Mouse (Mus musculus) effector memory CD4-positive, alpha-beta T cell, adult 5 months (primary cell): ENCODE data around the gene Gm2007. TPM values are rescaled to one million over a fixed set of nuclear protein-coding genes. Genes with fewer than 3 reads are reported as not detected.

Experiments used
- polyA plus RNA-seq: library from polyadenylated mRNA; unstranded; fragments of 100-300 nt; shearing (Covaris generic); gene quantifications from one replicate; pipeline ENCODE4 v1.2.1, GENCODE M21; 2017

Gene Gm2007
- 4.4 TPM for polyA plus RNA-seq

GRCm38 (mm10) chr2:175741237-175741636 is at the start of gene Gm2007:
Gm2007 (plus strand) TSS chr2:175741537.

DNA sequence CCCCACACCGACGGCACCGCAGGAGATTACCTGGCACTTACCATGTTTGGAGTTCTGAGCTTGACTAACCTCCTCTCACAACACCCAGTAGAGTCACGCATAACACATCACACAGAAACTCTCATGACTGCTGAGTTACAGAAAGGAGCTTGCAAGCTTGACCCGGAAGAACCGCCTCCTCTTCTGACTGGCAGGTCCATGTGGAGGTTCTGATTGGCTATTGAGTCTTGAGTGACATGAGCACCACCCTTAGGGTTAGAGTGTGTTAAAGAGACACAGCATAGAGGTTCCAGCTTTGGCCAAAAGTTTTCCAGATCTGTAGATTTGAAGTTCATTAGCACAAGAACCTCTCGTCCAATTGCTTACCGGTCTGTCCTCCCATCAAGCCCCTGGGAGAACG is 37.8 kb upstream of the Gm2007 start, which contains the start of gene Zfp969:
TSS of gene Zfp969 (minus strand) at position 101 of the 400 bp plus-strand sequence.

GRCm38 (mm10) chr2:175800993-175801392 is 59.7 kb downstream of the Gm2007 start, which contains the start of gene Gm14288:
Gm14288 (minus strand) TSS chr2:175801093.

Other genes starting within 250 kb of the Gm2007 start
- 4.4 TPM for gene Gm11007, start 97.6 kb upstream of the Gm2007 start, polyA plus RNA-seq
- gene Zfp969, start 37.9 kb upstream of the Gm2007 start, polyA plus RNA-seq: not detected
- gene Gm14288, start 59.6 kb downstream of the Gm2007 start, polyA plus RNA-seq: not detected
- gene Gm6710, start 127.7 kb downstream of the Gm2007 start, polyA plus RNA-seq: 2.5 TPM
- gene Zfp966, start 189.6 kb downstream of the Gm2007 start, polyA plus RNA-seq: 1.1 TPM
- gene Gm2026, start 223.8 kb downstream of the Gm2007 start, polyA plus RNA-seq: not detected